Mouse (Mus musculus): ENCODE data around the gene Prss46.

DNA sequence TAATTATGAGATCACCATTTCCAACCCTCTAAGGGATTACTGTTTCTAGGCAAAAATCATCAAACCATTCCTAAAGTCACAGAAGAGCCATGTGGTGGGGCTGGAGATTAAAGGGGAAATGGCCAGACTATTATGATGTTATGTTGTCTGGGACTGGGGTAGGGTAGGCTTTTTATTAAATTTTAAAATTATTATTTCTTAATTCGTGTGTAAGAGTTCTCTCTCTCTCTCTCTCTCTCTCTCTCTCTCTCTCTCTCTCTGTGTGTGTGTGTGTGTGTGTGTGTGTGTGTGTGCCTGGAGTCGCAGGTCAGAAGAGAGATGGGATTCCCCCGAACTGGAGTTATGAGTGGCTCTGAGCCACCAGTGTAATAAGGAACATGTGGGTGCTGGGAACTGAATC lies 17.9 kb upstream of the Prss46 start, which contains the start of gene Prss43:
- TF ChIP-seq CTCF (IDR thresholded peaks at IDR 0.05; ENCODE audit: extremely low read depth, insufficient read length, insufficient replicate concordance, low read depth, low read length) (no peak), POLR2A (IDR thresholded peaks at IDR 0.05; ENCODE audit: low read depth, low read length) (no peak)
